20 mouse cellular contexts compared by ENCODE assay signal in the genomic region with DNA sequence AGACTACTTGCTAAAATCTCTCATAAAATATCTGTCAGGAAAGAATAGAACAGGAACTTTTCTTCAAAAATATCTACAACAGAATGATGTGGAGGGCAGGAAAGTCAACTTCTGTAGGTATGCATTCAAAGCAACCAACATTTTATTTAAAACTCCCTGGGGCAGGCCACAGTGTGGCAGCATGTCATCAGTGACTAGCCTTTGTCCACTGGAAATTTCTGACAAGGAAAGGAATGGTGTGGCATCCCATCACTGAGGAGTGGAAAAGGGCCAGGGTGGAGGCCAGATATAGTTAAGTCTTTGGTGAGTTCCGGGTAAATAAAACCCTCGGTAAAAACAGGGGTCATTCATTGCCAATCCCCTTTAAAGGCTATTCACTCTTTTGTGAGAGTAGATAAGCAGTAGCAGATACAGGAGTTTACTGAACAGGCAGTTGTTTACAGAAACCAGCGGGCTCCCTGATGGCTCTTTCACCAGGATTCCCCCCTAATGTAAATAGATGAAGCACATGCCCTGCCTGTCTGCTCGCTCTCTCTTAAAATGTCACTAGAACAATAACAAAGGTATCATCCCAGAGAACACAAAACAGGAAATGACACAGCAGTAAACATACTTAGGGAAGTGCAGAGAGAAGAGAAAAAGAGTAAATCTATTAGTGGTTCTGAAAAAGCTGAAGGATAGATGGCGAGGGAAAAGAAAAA. TPM values are rescaled to one million over a fixed set of nuclear protein-coding genes. Genes with fewer than 3 reads are reported as not detected.
DNase-seq lines count a peak whose midpoint lies in the region; ATAC-seq and TF ChIP-seq lines count a peak whose summit lies in the region.
"Had no signal": no experiment of that assay in that cellular context is flagged by ENCODE, and none has a peak within 500 bp of the region (broad histone marks: within the 10 kb centered on the region; RNA-seq: fewer than 3 reads in every experiment).

No protein-coding gene starts in this region.

- TF ChIP-seq EP300 in lung, postnatal 0 days (IDR thresholded peaks at IDR 0.05): peak; percentile 63

- H3K27ac ChIP-seq in hindbrain, embryonic 14.5 days: no peak overlapping the region
- H3K27ac ChIP-seq in hindbrain, embryonic 16.5 days (ENCODE audit: low read depth, low read length): no peak overlapping the region
- no peak overlapping the region for H3K27ac ChIP-seq in lung, postnatal 0 days (ENCODE audit: low read length)
- peak overlapping the region; percentile 11; the same call in 1 of the 2 replicates for H3K27ac ChIP-seq in intestine, embryonic 14.5 days (ENCODE audit: low read depth)
- no peak overlapping the region for H3K27ac ChIP-seq in stomach, embryonic 15.5 days
- H3K27ac ChIP-seq: forebrain, embryonic 15.5 days; heart, embryonic 10.5 days; limb, embryonic 12.5 days; macrophage; neural tube, embryonic 12.5 days had no signal

- H3K36me3 ChIP-seq in hindbrain, embryonic 14.5 days (replicated peaks; ENCODE audit: control insufficient read depth, insufficient read depth): peaks cover 18% of the 10 kb centered on the region; the same call in 1 of the 2 replicates
- H3K36me3 ChIP-seq in hindbrain, embryonic 16.5 days (ENCODE audit: control insufficient read depth, insufficient read depth, low read length): no peaks in the 10 kb centered on the region; the same call in 1 of the 2 replicates
- no peaks in the 10 kb centered on the region for H3K36me3 ChIP-seq in lung, postnatal 0 days (ENCODE audit: insufficient read depth, low read length)
- H3K36me3 ChIP-seq in intestine, embryonic 14.5 days (ENCODE audit: control insufficient read depth, insufficient read depth, low read length): peaks cover 19% of the 10 kb centered on the region
- H3K36me3 ChIP-seq in stomach, embryonic 15.5 days: peaks cover 5% of the 10 kb centered on the region; the same call in 1 of the 2 replicates
- H3K36me3 ChIP-seq: forebrain, embryonic 15.5 days; G1E had no signal

- 39% methylated on average over 5 of the region's 5 CpGs for WGBS in hindbrain, embryonic 14.5 days
- WGBS in hindbrain, embryonic 16.5 days: 31% methylated on average over 5 of the region's 5 CpGs
- 14% methylated on average over 5 of the region's 5 CpGs for WGBS in lung, postnatal 0 days
- WGBS in intestine, embryonic 14.5 days: 10% methylated on average over 5 of the region's 5 CpGs
- 23% methylated on average over 5 of the region's 5 CpGs for WGBS in stomach, embryonic 15.5 days

- no peaks in the 10 kb centered on the region for H3K4me1 ChIP-seq in hindbrain, embryonic 14.5 days (replicated peaks; ENCODE audit: control insufficient read depth, insufficient read depth, low read length)
- H3K4me1 ChIP-seq in hindbrain, embryonic 16.5 days (ENCODE audit: control insufficient read depth, insufficient read depth, low read depth, low read length): no peaks in the 10 kb centered on the region
- H3K4me1 ChIP-seq in lung, postnatal 0 days (ENCODE audit: insufficient read depth, low read depth, low read length): peaks cover 4% of the 10 kb centered on the region; the same call in 1 of the 2 replicates
- peaks cover 16% of the 10 kb centered on the region for H3K4me1 ChIP-seq in intestine, embryonic 14.5 days (replicated peaks; ENCODE audit: control insufficient read depth, insufficient read depth, low read length)
- peaks cover 3% of the 10 kb centered on the region for H3K4me1 ChIP-seq in stomach, embryonic 15.5 days
- H3K4me1 ChIP-seq: forebrain, embryonic 15.5 days; neural tube, embryonic 12.5 days had no signal

- H3K9me3 ChIP-seq in hindbrain, embryonic 14.5 days (ENCODE audit: control insufficient read depth, low read length): no peaks in the 10 kb centered on the region
- H3K9me3 ChIP-seq in hindbrain, embryonic 16.5 days (ENCODE audit: control insufficient read depth, low read length): no peaks in the 10 kb centered on the region
- H3K9me3 ChIP-seq in lung, postnatal 0 days (ENCODE audit: low read length): no peaks in the 10 kb centered on the region
- no peaks in the 10 kb centered on the region for H3K9me3 ChIP-seq in intestine, embryonic 14.5 days (ENCODE audit: control insufficient read depth, low read length)
- no peaks in the 10 kb centered on the region for H3K9me3 ChIP-seq in stomach, embryonic 15.5 days
- H3K9me3 ChIP-seq: forebrain, embryonic 15.5 days; G1E; heart, embryonic 10.5 days; neural tube, embryonic 12.5 days had no signal

- no peak overlapping the region for H3K4me3 ChIP-seq in hindbrain, embryonic 14.5 days (replicated peaks; ENCODE audit: low read length)
- no peak overlapping the region for H3K4me3 ChIP-seq in hindbrain, embryonic 16.5 days (ENCODE audit: low read length)
- H3K4me3 ChIP-seq in lung, postnatal 0 days (ENCODE audit: low read depth, low read length): no peak overlapping the region
- H3K4me3 ChIP-seq in intestine, embryonic 14.5 days (ENCODE audit: low read depth, low read length): no peak overlapping the region
- H3K4me3 ChIP-seq in stomach, embryonic 15.5 days (replicated peaks): no peak overlapping the region
- H3K4me3 ChIP-seq: erythroblast, embryonic 14.5 days; forebrain, embryonic 15.5 days; heart, embryonic 10.5 days; limb, embryonic 12.5 days; neural tube, embryonic 12.5 days had no signal

- no peak overlapping the region for H3K4me2 ChIP-seq in hindbrain, embryonic 14.5 days (replicated peaks)
- H3K4me2 ChIP-seq in hindbrain, embryonic 16.5 days (ENCODE audit: low read length): no peak overlapping the region
- H3K4me2 ChIP-seq in lung, postnatal 0 days (replicated peaks; ENCODE audit: low read depth, low read length): no peak overlapping the region
- no peak overlapping the region for H3K4me2 ChIP-seq in intestine, embryonic 14.5 days (ENCODE audit: low read length)
- no peak overlapping the region for H3K4me2 ChIP-seq in stomach, embryonic 15.5 days
- H3K4me2 ChIP-seq: forebrain, embryonic 15.5 days; limb, embryonic 12.5 days; neural tube, embryonic 12.5 days had no signal

- H3K9ac ChIP-seq in hindbrain, embryonic 14.5 days: no peak overlapping the region
- H3K9ac ChIP-seq in hindbrain, embryonic 16.5 days (ENCODE audit: low read depth, low read length): no peak overlapping the region
- H3K9ac ChIP-seq in lung, postnatal 0 days (replicated peaks; ENCODE audit: low read depth): no peak overlapping the region
- H3K9ac ChIP-seq in intestine, embryonic 14.5 days (ENCODE audit: low read length): no peak overlapping the region
- H3K9ac ChIP-seq in stomach, embryonic 15.5 days: no peak overlapping the region
- H3K9ac ChIP-seq: forebrain, embryonic 15.5 days; limb, embryonic 12.5 days; neural tube, embryonic 12.5 days had no signal

- DNase-seq in hindbrain, embryonic 14.5 days (ENCODE audit: low spot score): peak; percentile 22
- DNase-seq in lung, postnatal 0 days (ENCODE audit: low spot score): peak; percentile 10
- DNase-seq in lung, postnatal 14 days: no peak
- no peak for DNase-seq in intestine, embryonic 14.5 days (ENCODE audit: low spot score)
- DNase-seq in thymus, postnatal 36 days: no peak
- DNase-seq: adrenal gland, postnatal 10 days; cerebellum, adult 9-11 months; heart, postnatal 4 days had no signal

- no peaks in the 10 kb centered on the region for H3K27me3 ChIP-seq in hindbrain, embryonic 14.5 days (ENCODE audit: control insufficient read depth, insufficient read depth, low read length)
- no peaks in the 10 kb centered on the region for H3K27me3 ChIP-seq in hindbrain, embryonic 16.5 days (replicated peaks; ENCODE audit: control insufficient read depth, insufficient read depth, low read length)
- H3K27me3 ChIP-seq in lung, postnatal 0 days (replicated peaks; ENCODE audit: insufficient read depth, low read length): no peaks in the 10 kb centered on the region
- no peaks in the 10 kb centered on the region for H3K27me3 ChIP-seq in intestine, embryonic 14.5 days (replicated peaks; ENCODE audit: control insufficient read depth, insufficient read depth, low read length)
- no peaks in the 10 kb centered on the region for H3K27me3 ChIP-seq in stomach, embryonic 15.5 days (replicated peaks)
- H3K27me3 ChIP-seq: forebrain, embryonic 15.5 days; limb, embryonic 12.5 days; neural tube, embryonic 12.5 days had no signal

- no peak; the same call in 1 of the 2 replicates for ATAC-seq in hindbrain, embryonic 14.5 days (ENCODE audit: low FRiP score)
- no peak for ATAC-seq in hindbrain, embryonic 16.5 days
- ATAC-seq in lung, postnatal 0 days: peak; percentile 58
- no peak for ATAC-seq in intestine, embryonic 14.5 days (replicated peaks; ENCODE audit: low FRiP score, low TSS enrichment, low read depth)
- ATAC-seq in stomach, embryonic 15.5 days (ENCODE audit: insufficient read depth, low FRiP score, low read depth): 0 out of 2 replicates have a peak, but pooled peaks have one; percentile 10
- ATAC-seq in erythroblast, adult 5-6 weeks (replicated peaks; ENCODE audit: low FRiP score, poor library complexity, severe bottlenecking): no peak
- ATAC-seq: forebrain, embryonic 15.5 days; inflammation-experienced regulatory T-cells, adult 6 months; midbrain, embryonic 16.5 days had no signal

- TF ChIP-seq CTCF in lung, postnatal 0 days (IDR thresholded peaks at IDR 0.05): peak; percentile 54

RNA-seq across cellular contexts. Expression of a gene that starts 34.1 kb away (rescaled TPM):
- polyA plus RNA-seq in hindbrain, embryonic 14.5 days (2014; fragmentation: Nextera tagmentation; extraction: Ambion mirVana): 73.7 and 80.1 TPM in 2 replicates
- polyA plus RNA-seq in hindbrain, embryonic 16.5 days (2015; fragmentation: Nextera tagmentation; extraction: Ambion mirVana): 72.0 and 76.6 TPM in 2 replicates
- polyA plus RNA-seq in lung, postnatal 0 days (2015; fragmentation: Nextera tagmentation; extraction: Ambion mirVana): 84.2 and 85.5 TPM in 2 replicates
- 109 and 120 TPM in 2 replicates for polyA plus RNA-seq in intestine, embryonic 14.5 days (2014; fragmentation: Nextera tagmentation; extraction: Ambion mirVana)
- 73.1 and 76.7 TPM in 2 replicates for polyA plus RNA-seq in stomach, embryonic 15.5 days (2015; fragmentation: Nextera tagmentation; extraction: Ambion mirVana)
- total RNA-seq in erythroblast, adult 5-6 weeks (2015; ENCODE audit: low replicate concordance): not detected in 2 replicates
- total RNA-seq in erythroblast, adult 5-6 weeks (2017; ENCODE audit: low replicate concordance): 5.0 TPM in 1 of 2 replicates, not detected in the other
- polyA plus RNA-seq: erythroblast, embryonic 14.5 days; inflammation-experienced regulatory T-cells, adult 6 months; macrophage had no signal

Comparison
In these comparisons a context has a peak if more than half of its experiments do, and no peak if none do; other contexts are left out.
1. DNase-seq: peak in hindbrain, embryonic 14.5 days (single experiment) and lung, postnatal 0 days (single experiment); none in lung, postnatal 14 days (single experiment), intestine, embryonic 14.5 days (single experiment) and thymus, postnatal 36 days (0 of 2).
2. ATAC-seq: peak in lung, postnatal 0 days (single experiment) and stomach, embryonic 15.5 days (single experiment); none in hindbrain, embryonic 14.5 days (single experiment), hindbrain, embryonic 16.5 days (single experiment), intestine, embryonic 14.5 days (single experiment) and erythroblast, adult 5-6 weeks (single experiment).